Mouse (Mus musculus) kidney, postnatal 14 days (tissue): ENCODE data around the gene Syce2.
"Not testable (repeated sequence)": the region's sequence is repeated elsewhere in the genome, so short reads cannot be mapped to it uniquely, and the experiment has no call there.

ENCODE experiments used
- DNase-seq: peaks from one replicate; pipeline ENCODE4 v3.0.0; 2022; ENCODE audit warnings: mixed read lengths

Gene Syce2

GRCm38 (mm10) chr8:84902920-84903661, 31.2 kb downstream of the Syce2 start:
- DNase-seq: peak; percentile 97

- DNase-seq: no peak
These were observed 32.4 kb downstream of the Syce2 start for GRCm38 (mm10) chr8:84904351-84904750.

GRCm38 (mm10) chr8:84907037-84907436, 35.1 kb downstream of the Syce2 start:
- DNase-seq: no peak

GRCm38 (mm10) chr8:84907493-84907892, 35.6 kb downstream of the Syce2 start:
- DNase-seq: no peak

GRCm38 (mm10) chr8:84907979-84908378, 36.1 kb downstream of the Syce2 start:
- not testable (repeated sequence) for DNase-seq

DNA sequence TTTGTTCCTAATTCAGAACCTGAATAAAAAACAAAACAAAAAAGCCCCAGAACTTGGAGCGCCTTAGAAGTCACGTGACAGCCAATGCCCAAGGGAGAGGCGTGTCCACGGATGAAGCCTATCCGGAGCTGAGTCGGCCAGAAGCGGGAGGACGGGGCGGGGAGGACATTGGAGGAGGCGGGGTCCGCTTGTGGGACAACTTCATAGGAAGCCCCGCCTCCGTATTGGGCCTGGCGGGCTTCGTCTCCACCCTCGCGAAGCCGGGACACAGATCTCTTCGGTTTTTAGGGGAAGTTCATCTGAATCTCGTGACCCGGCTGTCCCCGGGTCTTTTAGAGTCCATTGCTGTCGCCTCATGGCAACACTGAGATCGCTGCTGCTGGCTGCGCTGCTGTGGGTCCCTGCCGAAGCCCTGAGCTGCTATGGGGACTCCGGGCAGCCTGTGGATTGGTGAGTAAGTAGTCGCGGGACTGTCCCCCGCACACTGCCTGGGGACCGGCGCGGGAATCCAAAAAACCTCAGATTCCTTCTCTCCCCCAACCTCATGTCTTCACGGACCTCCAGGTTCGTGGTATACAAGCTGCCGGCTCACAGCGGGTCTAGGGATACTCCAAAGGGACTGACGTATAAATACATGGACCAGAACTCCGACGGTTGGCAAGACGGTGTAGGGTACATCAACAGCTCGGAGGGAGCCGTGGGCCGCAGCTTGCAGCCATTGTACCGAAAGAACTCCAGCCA, 36.7 kb downstream of the Syce2 start, which contains the start of gene Dnase2a:
Dnase2a (plus strand) TSS at position 140 of the 741 bp plus-strand sequence.
- DNase-seq: peak; percentile 97

DNA sequence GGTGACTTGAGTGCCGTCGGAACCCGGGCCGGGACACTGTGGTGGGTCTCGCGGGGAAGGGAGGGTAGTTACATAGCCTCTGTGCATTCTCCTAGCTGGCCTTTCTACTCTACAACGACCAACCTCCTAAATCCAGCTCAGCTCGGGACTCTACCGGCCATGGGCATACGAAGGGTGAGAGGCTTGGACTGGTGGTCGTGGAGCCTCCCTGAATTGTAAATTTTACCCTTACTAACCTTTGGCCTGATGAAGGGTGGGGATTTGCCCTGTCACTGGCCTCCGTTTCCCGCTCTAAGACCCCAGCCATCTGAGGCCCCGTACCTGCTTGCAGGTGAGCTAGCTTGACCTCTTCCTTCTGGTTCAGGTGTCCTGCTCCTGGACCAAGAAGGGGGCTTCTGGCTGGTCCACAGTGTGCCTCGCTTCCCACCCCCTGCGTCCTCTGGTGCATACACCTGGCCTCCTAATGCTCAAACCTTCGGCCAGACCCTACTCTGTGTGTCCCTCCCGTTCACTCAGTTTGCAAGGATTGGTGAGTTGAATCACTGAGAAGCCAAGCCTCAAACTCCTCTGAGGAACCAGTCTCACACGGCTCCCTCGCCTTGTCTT, 37.4 kb downstream of the Syce2 start:
- no peak for DNase-seq

DNA sequence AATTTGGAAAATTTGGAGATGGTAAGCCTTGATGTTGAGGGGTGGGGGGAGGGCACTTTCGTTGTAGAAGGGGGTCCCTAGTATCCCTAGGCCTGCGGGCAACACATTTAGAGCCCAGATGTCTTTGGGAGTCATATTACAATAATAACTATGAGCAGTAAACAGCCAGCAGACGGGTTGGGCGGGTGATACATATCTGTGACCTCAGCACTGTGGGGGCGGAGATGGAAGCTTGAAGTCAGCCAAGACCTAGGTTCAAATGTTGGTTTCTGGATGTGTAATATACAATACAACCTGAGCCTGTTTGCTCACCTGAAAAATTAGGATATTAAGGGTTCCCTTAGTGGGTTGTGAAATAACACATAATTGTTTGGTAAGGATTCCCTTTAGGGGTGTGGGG, 38.0 kb downstream of the Syce2 start:
- DNase-seq: no peak

- DNase-seq: no peak
These were observed 38.6 kb downstream of the Syce2 start for GRCm38 (mm10) chr8:84910551-84910950.

- DNase-seq: no peak
These were observed 39.9 kb downstream of the Syce2 start for GRCm38 (mm10) chr8:84911854-84912253.

DNA sequence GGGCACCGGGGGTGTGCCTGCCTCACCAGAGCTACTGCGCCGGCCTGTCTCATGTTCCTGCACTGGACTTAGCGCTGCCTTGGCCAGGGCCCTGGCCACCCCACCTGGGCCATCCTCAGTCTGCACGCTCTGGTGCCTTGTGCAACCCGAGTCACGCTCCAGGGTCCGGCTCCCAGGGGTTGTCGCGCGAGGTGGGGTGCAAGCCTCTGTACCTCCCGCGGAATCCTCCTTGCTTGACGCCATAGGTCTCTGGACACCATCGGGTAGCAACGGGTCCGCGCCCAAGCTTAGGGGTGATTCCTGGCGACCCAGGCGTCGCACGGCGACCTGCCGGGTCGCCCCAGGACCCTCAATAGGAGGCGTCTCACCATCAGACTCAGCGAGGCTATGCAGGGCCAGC, 40.5 kb downstream of the Syce2 start:
- DNase-seq: no peak

GRCm38 (mm10) chr8:84912895-84913501, 41.1 kb downstream of the Syce2 start:
- peak; percentile 84 for DNase-seq

- no peak for DNase-seq
These were observed 41.6 kb downstream of the Syce2 start for GRCm38 (mm10) chr8:84913502-84913900.

DNA sequence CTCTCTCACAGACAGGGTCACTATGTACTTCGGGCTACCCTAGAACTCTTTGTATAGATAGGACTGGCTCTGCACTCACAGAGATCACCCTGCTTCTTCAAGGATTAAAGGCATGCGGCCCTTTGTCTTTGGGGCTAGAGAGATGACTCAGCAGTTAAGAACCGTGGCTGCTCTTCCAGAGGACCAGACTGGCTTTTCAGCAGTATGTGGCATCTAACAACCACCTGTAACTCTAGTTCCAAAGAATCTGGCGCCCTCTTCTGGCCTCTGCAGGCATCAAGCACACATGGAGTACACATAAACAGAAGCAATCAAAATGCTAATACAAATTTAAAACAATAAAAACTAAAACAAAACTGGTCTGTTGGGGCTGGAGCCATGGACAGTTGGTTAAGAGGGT, 42.0 kb downstream of the Syce2 start:
- DNase-seq: no peak

DNA sequence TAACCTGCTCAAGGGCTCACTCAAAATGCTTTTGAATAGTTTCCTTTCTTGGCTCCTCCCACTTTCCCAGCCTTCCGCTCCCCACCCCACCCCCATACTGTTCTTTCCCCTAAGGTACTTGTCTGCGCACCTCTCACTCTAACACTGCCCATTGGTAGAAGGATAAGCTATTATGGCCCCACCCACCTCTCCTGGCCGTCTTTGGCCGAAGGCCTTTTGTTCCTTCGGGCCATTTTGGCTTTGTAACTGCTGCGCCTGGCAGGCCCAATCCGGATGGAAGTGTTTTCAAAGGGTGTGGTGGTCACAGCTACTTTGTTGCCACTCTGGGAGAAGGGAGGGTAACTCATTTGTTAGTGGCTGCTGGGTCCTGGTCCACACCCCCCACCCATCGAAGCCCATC, 43.4 kb downstream of the Syce2 start:
- DNase-seq: no peak

DNA sequence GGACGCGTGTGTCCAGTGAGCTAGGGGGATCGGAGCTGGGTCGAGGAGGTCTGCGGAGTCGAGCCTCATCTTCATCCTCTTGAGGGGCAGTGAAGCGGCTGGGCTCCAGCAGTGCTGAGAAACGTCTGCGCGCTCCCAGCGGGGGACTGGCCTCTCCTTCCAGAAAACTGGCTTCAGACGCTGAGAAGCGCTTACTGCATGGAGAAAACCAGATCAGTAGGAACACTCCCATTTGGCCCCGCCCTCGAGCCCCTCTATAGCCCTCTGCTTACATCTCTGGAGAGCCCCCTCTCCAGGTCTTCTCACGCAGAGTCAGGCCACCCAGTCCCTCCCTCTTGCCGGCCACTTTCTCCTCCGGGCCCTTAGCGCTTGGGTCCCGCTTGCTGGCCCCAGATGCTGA, 45.9 kb downstream of the Syce2 start:
- DNase-seq: no peak

DNA sequence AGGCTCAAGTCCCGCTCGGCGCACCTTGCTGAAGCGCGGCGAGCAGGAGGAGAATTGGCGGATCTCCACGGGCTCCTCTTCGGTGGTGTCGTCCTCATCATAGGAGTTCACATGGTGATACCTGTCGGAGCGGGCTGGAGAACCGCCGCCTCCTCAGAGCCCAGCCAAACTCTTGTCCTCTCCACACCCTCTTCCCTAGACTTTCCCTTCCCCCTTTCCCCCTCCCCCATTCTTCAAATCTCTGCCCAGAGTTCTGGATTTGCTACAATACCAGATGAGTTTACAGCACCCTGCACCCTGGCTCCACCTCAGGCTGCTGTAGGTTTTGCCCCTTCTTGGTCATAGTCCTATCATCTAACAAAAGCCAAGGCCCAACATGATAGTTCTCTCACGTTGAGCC, 46.7 kb downstream of the Syce2 start:
- no peak for DNase-seq

DNA sequence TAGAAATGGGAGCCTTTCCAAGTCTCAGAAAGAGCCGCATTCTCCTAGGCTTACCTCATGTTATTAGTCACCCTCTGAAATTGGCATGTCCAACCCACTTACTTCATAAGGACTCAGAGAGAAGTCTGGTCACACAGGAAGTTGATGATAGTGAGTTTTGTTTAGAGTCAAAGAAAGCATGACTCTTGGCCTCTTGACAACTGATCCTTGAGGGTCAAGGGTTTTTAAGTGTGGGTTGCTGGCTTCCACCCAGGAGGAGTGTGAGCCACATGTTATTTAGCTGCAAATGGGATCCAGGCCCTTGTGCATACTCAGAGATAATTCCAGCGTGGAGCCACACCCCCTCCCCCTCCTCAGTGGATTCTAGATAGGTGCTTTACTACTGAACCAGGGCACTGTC, 49.7 kb downstream of the Syce2 start:
- no peak for DNase-seq

GRCm38 (mm10) chr8:84925557-84925956, 53.6 kb downstream of the Syce2 start:
- DNase-seq: no peak

GRCm38 (mm10) chr8:84927513-84927912, 55.6 kb downstream of the Syce2 start:
- no peak for DNase-seq

- DNase-seq: peak; percentile 71
These were observed 56.8 kb downstream of the Syce2 start for GRCm38 (mm10) chr8:84928456-84929306.

DNA sequence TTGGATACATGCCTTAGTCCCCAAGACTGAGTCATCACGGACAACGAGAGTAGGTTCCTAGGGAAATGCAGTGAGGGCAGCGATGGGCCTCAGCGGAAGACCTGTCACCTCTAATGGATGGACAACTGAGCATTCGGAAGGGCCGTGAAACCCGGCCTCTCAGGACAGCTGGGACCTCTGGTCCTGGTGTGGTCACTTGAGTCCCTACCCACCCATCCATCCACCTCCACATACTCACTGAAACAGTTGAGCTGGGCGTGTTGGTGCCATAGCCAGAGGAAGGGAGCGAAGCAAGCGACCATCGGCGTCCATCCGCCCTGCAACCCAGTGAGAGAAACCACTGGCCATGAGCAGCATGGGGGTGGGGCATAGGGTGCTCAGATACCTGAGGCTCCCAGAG, 58.7 kb downstream of the Syce2 start:
- DNase-seq: no peak
